Mouse (Mus musculus) fibroblast of lung, adult 2 months (primary cell): ENCODE measurements around the gene Bard1.

Experiments used
- DNase-seq: peaks from one replicate; pipeline ENCODE4 v3.0.0-alpha.2; 2011; ENCODE audit warnings: low read depth

The Bard1 gene

DNA sequence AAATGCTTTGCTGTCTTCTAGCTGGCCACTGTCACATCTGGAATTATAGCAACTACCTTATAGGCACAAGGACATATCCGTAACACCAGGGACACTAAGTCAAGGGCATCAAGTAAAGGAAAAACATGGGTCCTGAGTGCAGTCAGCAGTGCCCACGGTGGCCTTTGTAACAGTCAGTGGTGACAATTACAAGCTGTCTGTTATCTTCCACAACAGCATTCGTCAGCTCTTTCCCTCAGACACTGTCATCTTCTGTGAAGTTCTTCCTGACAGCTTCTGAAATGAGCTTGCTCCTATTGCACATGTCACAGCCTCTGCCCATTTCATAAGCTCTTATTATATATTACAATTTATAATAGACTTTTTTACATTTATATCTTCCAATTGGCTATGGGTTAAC is 50.7 kb downstream of the Bard1 start:
- no peak for DNase-seq

DNA sequence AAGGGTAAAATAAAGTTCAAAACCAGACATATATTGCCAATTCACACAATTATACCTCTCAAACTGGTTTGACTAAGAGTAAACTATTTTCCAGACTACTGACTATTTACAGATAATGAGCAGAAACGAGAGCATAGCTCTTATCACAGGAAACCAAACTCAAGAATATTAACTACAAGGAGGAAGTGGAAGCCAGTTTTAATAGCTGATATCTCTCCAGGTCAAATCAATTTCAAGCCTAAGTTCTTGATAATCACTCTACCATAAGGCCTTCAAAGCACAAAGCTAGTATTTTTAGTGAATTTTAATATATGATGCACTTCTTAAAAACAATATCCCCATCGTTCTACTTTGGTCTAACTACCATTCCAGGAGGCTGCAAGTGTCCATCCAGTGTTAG is 57.8 kb downstream of the Bard1 start:
- DNase-seq = no peak

DNA sequence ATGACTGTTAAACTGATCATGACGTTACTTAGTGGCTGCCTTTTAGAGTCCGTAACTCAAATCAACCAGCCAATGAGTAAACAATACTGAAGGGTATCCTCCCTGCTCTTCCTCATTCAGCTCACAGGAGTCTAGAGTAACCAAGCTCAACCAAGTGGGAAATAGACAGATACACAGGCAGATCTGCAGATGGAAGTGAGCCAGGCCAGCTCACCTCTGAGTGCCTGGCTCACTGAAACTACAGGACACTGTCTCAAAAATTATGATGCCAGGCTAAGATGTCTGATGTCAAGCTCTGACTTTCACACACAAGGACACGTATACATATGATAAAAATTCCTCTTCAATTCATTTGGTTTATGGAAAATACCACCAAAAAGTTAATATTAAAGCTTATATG is 59.0 kb downstream of the Bard1 start:
- DNase-seq = no peak

DNA sequence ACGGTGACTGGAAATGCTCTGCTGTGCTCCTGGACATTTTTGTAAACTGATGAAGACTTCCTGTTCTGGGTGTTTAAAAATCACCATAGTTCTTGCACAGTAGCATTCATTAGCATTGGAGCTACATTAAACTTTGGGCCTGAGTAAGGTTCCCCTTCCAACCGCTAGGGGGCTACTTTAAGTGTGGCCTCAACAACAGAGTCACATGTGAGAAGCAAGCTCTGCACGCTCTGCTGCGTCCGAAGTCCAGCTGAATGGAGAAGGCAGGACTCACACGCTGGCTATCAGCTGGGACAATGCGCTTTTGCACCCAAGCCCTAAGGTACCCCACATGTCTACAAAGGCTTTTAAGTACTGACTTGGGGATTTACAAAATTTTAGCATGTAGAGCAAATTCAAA is 65.9 kb downstream of the Bard1 start:
- no peak for DNase-seq

DNA sequence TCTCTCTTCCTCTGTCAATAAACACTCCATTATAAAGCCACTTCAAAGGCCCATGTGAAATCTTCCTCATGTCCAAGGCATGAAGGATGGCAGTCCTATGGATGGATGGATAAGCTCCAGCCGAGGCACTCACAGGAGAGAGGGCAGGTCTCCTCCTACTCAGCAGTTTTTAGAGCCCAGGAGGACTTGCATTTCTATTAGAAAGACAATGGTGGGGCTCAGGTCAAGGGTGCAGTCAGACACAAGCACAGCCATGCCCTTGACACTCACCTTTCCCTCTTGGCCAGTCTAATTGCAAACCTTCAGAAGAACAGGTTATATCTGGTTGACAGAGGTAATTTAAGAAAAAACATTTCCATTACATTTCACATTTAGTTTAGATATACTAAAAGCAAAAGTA is 67.4 kb downstream of the Bard1 start:
- DNase-seq = no peak

DNA sequence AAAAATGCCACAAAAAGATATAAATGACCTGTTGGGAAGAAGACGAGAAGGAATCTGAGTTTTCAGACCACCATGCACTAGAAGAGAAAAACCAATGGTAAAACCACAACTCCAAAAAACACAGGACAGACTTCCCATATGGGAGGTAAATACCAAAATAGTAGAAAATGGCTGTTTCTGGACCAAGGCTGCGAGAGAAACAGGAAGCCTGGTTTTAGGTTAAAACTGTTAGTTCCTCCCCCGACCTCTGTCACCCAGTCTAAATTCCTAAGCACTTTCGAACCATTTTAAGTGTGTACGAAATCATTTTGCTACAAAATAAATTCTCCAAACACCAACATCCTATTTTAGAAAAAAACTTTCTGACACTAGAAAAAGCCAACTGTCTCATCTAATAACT is 80.2 kb downstream of the Bard1 start:
- DNase-seq = no peak

DNA sequence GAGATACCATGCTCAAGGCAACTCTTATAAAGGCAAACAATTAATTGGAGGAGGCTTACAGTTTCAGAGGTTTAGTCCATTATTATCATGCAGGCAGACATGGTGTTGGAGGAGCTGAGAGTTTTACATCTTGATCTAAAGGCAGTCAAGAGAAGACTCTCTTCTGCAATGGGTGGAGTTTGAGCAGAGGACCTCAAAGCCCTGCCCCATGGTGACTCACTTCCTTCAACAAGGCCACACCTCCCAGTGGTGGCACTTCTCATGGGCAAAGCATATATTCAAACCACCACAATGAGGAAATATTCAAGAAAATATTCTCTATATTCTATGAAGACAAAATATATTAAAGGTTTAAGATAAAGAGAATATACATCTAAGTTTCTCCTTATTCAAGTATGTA is 88.6 kb downstream of the Bard1 start:
- DNase-seq = no peak

DNA sequence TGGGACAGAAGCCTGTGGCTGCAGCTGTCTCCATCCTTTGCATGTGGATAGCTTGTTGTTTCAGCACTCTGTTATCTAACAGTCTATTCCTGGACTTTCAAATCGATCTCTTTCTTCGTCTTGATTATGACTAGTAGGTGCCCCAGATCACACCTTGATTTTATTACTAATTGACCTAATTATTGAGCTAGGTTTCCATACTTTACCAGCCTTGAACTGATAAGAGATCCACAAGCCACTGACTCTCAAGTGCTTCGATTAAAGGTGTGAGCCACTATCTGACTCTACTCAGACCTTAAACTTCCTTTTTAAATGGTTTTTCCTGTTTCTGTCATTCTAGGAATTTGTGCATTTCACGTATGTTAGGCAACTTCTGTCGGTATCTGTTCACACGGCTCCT is 96.9 kb downstream of the Bard1 start:
- no peak for DNase-seq

DNA sequence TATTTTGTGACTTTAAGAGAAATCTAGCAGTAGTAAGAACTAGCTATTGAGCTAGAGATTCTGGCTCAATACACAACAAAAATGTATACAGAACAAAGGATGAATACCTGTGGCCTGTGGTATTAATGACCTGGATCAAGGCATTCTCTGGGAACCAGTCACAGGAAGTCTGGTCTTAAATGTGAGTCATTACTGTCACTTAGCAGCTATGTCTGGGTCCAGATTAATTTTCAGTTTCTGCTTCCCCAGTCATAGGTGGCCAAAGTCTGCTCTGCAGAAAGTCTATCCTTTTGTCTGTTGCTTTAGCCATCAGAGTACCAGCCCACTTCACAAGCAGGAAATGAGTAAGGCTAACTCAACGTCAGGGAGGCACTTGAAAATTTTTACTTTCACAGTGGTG is 98.8 kb downstream of the Bard1 start:
- DNase-seq = peak; percentile 55

DNA sequence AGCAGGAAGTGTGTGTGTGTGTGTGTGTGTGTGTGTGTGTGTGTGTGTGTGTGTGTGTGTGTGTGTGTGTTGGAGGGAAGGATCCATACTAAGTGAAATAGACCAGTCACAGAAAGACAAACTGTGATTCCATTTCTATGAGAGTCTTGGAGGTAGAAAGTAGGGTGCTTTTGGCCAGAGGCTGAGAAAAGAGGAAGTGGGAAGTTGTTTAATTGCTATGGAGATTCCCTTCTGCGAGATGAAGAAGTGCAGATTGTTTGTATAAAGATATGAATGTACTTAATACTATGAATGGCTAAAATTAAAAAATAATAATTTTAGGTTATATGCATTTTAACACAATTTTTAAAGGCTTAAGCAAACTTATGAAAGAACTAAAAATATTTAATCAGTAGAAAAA is 99.2 kb downstream of the Bard1 start:
- no peak for DNase-seq

DNA sequence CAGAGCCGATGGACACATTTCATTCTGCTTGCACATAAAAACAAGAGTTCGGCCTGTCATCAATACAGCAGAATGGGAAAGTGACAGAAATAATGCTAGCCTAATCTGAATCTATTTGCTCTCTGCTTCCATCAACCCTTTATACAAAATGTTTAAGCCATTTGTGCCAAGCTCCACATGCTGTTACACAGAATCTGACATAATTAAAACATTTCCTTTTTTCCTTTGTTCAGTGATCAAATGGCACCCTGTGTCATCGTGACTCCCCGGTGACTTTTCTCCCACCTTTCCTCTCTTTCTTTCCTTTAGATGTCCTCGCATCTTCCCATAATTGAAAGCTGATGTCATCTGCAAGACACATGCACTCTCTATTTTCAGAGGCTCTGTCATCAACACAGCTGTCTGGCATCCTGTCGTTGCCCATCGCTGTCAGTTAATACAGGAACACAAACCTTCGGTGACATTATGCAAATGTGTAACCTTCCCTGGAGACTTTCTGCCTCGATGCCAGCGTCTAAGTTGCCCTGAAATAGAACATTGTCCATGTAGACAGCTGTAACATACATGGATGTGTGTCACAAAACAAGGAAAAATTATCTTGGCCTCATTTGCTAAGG is 105.5 kb downstream of the Bard1 start:
- no peak for DNase-seq

DNA sequence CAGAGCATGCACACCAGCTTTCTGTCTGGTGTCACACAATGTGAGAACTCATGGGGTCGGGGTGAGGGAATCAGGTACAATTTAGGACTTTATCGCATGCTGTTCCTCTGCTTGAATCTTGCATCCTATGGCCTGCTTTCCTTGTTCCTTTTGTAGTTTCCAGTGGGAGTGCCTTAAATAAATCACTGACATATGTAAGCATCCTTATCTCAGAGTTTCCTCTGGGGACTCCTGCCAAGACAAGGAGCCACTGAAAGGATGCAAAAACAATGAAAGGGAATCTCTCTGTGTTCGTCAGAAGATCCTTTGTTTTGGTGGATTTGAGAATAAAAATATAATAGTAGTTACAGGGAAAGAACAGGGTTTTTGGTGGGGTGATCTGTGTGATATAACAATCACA is 106.2 kb downstream of the Bard1 start:
- no peak for DNase-seq
